ENCODE assay signal across 8 mouse cellular contexts in the genomic region with DNA sequence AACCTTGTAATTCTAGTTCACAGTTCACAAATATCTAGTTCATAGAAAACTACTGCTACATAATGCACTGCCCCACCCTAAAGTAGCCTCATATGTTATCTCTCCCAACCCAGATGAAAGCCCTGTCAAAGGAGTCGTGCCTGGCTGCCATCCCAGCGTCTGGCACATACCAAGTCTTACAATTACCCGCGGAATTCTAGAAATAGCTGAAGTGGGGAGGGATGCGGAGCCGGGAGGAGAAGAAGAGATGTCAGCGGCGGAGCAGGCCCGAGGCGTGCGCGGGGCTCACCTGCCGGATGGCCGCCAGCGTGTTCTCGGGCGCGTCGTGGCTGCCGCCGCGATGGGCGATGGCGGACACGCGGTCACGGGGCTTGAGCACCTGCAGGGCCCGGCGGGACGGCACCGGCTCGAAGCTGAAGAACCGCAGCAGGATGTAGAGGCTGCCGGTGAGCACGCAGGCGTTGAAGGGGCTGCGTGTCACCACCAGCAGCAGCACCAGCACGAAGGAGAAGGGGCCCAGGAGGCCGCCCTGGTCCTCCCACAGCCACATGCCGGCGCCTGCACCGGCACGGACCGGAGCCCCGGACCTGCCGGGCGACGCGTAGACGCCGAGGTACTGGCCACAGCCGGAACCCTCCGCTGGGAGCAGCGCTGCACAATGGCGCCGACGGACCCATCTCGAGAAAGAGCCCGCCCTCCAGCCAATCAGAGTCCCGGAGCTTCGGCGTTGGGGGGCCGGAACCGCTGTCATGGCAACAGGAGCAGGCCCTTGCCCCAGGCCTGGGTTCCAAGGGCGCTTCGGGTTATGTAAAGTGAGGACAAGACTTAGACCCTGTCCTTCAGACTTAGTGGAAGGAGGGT. TPM values are rescaled to one million over a fixed set of nuclear protein-coding genes. Genes with fewer than 3 reads are reported as not detected.
DNase-seq lines count a peak whose midpoint lies in the region; ATAC-seq and TF ChIP-seq lines count a peak whose summit lies in the region.

A gene (minus strand): TSS at position 678 of the 861 bp plus-strand sequence.

- no peak for TF ChIP-seq POLR2A in bone marrow macrophage, adult 2 months (IDR thresholded peaks at IDR 0.05; ENCODE audit: borderline replicate concordance, low read depth, low read length)
- peak; percentile 67 for TF ChIP-seq POLR2A in embryonic fibroblast, embryonic 13.5 days (IDR thresholded peaks at IDR 0.05; ENCODE audit: low read depth, low read length)

- no peak for TF ChIP-seq CTCF in bone marrow macrophage, adult 2 months (IDR thresholded peaks at IDR 0.05; ENCODE audit: low read depth, low read length)
- no peak for TF ChIP-seq CTCF in embryonic fibroblast, embryonic 13.5 days (IDR thresholded peaks at IDR 0.05; ENCODE audit: borderline replicate concordance, insufficient read depth, low read length)

- peak; percentile 96 for ATAC-seq in kidney, embryonic 15.5 days (replicated peaks; ENCODE audit: low FRiP score)
- peak; percentile 79 for ATAC-seq in monocyte, adult 5-6 weeks (replicated peaks; ENCODE audit: insufficient number of reproducible peaks, low FRiP score, low TSS enrichment, poor library complexity, severe bottlenecking)

- no peaks in the 10 kb centered on the region for H3K36me3 ChIP-seq in heart, embryonic 10.5 days
- peaks cover 10% of the 10 kb centered on the region; the same call in 1 of the 2 replicates for H3K36me3 ChIP-seq in kidney, embryonic 15.5 days

- WGBS in heart, embryonic 10.5 days, result under 1% methylated on average over 66 of the region's 66 CpGs
- WGBS in kidney, embryonic 15.5 days, result under 1% methylated on average over 66 of the region's 66 CpGs

- H3K27ac ChIP-seq in bone marrow macrophage, adult 2 months (ENCODE audit: insufficient read depth, low read depth, low read length), result no peak within 1 kb of the TSS
- no peak within 1 kb of the TSS for H3K27ac ChIP-seq in embryonic fibroblast, embryonic 13.5 days (ENCODE audit: insufficient read depth, low read length)
- peak within 1 kb of the TSS; percentile 95 for H3K27ac ChIP-seq in heart, embryonic 10.5 days
- H3K27ac ChIP-seq in kidney, embryonic 15.5 days, result peak within 1 kb of the TSS; percentile 82

- H3K4me1 ChIP-seq in bone marrow macrophage, adult 2 months (ENCODE audit: control insufficient read depth, insufficient read depth, low read length), result peaks cover 23% of the 10 kb centered on the region
- peaks cover 8% of the 10 kb centered on the region for H3K4me1 ChIP-seq in embryonic fibroblast, embryonic 13.5 days (ENCODE audit: control insufficient read depth, insufficient read depth, low read length)
- 0 out of 2 replicates have a peak, but pooled peaks cover 9% of the 10 kb centered on the region for H3K4me1 ChIP-seq in heart, embryonic 10.5 days
- peaks cover 24% of the 10 kb centered on the region for H3K4me1 ChIP-seq in kidney, embryonic 15.5 days

- H3K27me3 ChIP-seq in heart, embryonic 10.5 days (ENCODE audit: insufficient read depth, poor library complexity, severe bottlenecking), result no peaks in the 10 kb centered on the region
- no peaks in the 10 kb centered on the region for H3K27me3 ChIP-seq in kidney, embryonic 15.5 days

- peak within 1 kb of the TSS; percentile 79 for H3K4me2 ChIP-seq in kidney, embryonic 15.5 days

- peak; percentile 95 for DNase-seq in A20 (ENCODE audit: low read depth, low spot score)
- peak; percentile 97 for DNase-seq in heart, embryonic 10.5 days (ENCODE audit: low spot score)
- DNase-seq in liver, result peak; percentile 91
- DNase-seq in spleen, postnatal 4 days (ENCODE audit: low spot score in 2 of 2), result peak; percentile 89 to 94

- H3K9ac ChIP-seq in kidney, embryonic 15.5 days, result peak within 1 kb of the TSS; percentile 67

- H3K9me3 ChIP-seq in heart, embryonic 10.5 days, result no peaks in the 10 kb centered on the region
- H3K9me3 ChIP-seq in kidney, embryonic 15.5 days (replicated peaks), result no peaks in the 10 kb centered on the region

- H3K4me3 ChIP-seq in bone marrow macrophage, adult 2 months (ENCODE audit: insufficient read depth, low read length), result peak within 1 kb of the TSS; percentile 88
- H3K4me3 ChIP-seq in embryonic fibroblast, embryonic 13.5 days (ENCODE audit: insufficient read depth, low read length), result peak within 1 kb of the TSS; percentile 61
- peak within 1 kb of the TSS; percentile 91 for H3K4me3 ChIP-seq in heart, embryonic 10.5 days
- peak within 1 kb of the TSS; percentile 61 for H3K4me3 ChIP-seq in kidney, embryonic 15.5 days (replicated peaks)

RNA-seq across cellular contexts. Expression of the gene that starts here (rescaled TPM):
- 33.9 and 37.4 TPM in 2 replicates for polyA plus RNA-seq in bone marrow macrophage, adult 2 months (2012; ENCODE audit: insufficient read depth, insufficient read length, missing spikeins)
- polyA plus RNA-seq in embryonic fibroblast, embryonic 13.5 days (2011; ENCODE audit: insufficient read length, low read depth, missing spikeins), result 58.1 and 75.4 TPM in 2 replicates
- 64.6 and 64.9 TPM in 2 replicates for polyA plus RNA-seq in heart, embryonic 10.5 days (2016; fragmentation: Nextera tagmentation; extraction: Ambion mirVana)
- 87.5 and 96.9 TPM in 2 replicates for polyA plus RNA-seq in kidney, embryonic 15.5 days (2015; fragmentation: Nextera tagmentation; extraction: Ambion mirVana)
- total RNA-seq in monocyte, adult 5-6 weeks (2017), result 19.4 to 40.3 TPM (median 26.7 TPM) in 3 replicates

Comparison
In these comparisons a context has a peak if more than half of its experiments do, and no peak if none do; other contexts are left out.
1. H3K27ac ChIP-seq: peak in heart, embryonic 10.5 days (single experiment) and kidney, embryonic 15.5 days (single experiment); none in bone marrow macrophage, adult 2 months (single experiment) and embryonic fibroblast, embryonic 13.5 days (single experiment).
2. Peak in every context shown above with its lines, with median percentiles within 50 percentile points of each other: DNase-seq and H3K4me3 ChIP-seq.